Mouse (Mus musculus) kidney, postnatal 36 days (tissue): ENCODE measurements around the gene Lrfn1.
A peak's percentile ranks its signal among the peaks of the same experiment; 100 is the strongest.
"Not testable (repeated sequence)": the region's sequence is repeated elsewhere in the genome, so short reads cannot be mapped to it uniquely, and the experiment has no call there.

ENCODE experiments used
- DNase-seq, 2 experiments: peaks; one replicate each; pipeline ENCODE4 v3.0.0; 2021 to 2022; ENCODE audit warnings: mixed read lengths in 2 of 2

Gene Lrfn1

DNA sequence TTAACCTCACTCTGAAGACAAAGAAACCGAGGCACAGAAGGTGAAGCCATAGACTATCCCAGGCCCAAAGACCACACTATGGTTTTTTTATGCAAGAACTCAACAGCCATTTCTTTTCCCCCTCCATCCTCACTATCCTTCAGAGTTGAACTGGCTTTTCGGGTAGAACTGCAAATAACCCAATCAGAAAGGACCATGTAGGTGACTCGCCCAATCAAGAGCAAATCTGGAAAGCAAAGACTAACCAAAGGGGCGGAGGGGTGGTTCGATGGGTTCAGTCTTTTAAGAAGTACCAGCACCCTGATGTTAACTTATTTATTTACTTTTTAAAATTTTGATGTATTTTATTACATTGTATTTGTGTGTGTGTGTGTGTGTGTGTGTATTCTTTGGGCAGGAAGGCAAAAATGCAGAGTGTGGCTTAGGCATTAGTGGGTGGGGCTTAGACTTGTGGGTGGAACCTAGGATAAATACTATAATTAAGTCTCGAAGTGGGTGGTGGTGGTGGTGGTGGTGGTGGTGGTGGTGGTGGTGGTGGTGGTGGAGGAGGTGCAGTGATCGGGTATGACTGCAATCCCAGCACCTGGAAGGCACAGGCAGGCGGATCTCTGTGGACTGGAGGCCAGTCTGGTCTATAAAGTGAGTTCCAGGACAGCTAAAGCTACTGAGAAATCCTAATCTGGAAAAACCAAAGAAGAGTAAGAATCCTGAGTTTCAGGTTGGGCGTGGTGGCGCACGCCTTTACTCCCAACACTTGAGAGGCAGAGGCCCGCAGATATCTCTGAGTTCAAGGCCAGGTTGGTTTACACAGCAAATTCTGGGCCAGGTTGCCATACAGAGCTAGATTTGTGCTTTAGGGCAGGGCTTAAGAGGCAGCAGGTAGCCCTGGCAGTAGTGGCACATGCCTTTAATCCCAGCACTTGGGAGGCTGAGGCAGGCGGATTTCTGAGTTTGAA, 3.6 kb upstream of the Lrfn1 start:
- DNase-seq = no peak

DNA sequence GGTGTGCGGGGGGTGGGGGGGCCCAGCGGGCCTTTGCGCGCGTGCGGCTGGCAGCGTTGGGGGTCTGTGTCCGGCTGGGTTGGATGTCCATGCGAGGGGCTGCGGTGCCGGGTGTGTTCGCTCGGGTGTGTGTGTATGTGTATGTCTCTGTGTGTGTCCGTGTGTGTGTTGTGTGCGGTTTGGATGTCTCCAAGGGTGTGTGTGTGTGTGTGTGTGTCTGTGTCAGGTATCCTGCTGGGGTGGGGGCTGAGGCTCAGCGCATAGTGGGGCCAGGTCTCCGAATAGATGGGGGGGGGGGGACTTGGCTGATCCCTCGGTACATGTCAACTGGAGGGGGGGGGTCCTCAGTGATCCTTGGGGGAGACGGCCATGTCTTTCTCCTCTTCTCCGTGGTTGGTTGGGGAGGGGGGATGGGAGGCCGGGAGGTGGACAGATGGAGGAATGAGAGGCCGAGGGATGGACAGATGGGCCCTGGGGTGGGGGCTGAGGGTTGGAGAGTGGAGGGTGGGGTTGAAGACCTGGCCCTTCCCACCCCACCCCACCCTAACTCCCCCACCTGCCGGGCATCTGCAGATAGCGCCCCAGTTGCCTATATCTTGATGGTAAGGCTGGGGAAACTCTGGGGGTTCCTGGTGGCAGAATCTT, 703 bp downstream of the Lrfn1 start:
- no peak for DNase-seq

DNA sequence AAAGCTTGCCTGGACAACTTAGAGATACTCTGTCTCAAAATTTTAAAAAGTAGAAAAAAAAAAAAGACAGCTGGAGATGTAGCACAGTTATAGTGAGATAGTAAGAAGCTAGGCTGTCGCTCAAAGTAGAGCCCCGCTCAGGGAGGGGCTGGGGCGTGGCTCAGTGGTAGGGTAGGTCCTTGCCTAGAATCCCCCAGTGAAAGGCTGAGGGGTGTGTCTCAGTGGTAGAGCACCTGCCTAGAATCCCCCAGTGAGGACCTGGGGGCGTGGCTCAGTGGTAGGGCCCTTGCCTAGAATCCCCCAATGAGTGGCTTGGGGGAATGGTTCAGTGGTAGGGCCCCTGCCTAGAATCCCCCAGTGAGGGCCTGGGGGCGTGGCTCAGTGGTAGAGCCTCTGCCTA, 8.6 kb downstream of the Lrfn1 start:
- DNase-seq = no peak

DNA sequence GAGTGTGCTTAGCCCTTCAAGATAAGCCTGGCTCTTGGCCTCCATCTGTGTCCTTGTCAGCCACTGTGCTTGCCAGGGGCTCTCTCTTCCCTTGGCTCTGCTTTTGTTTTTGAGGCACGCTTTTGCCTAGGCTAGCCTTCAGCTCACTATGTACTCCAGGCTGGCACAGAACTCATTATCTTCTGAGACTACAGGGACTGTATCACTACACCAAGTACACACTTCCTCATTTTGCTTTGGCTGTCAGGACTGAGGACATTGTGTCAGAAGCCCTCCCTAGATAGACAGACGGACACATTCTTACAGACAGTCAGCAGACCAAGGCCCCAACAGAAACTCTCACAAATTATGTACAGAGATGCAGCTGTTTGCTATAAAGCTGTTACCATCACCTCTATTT, 11.0 kb downstream of the Lrfn1 start:
- no peak for DNase-seq

DNA sequence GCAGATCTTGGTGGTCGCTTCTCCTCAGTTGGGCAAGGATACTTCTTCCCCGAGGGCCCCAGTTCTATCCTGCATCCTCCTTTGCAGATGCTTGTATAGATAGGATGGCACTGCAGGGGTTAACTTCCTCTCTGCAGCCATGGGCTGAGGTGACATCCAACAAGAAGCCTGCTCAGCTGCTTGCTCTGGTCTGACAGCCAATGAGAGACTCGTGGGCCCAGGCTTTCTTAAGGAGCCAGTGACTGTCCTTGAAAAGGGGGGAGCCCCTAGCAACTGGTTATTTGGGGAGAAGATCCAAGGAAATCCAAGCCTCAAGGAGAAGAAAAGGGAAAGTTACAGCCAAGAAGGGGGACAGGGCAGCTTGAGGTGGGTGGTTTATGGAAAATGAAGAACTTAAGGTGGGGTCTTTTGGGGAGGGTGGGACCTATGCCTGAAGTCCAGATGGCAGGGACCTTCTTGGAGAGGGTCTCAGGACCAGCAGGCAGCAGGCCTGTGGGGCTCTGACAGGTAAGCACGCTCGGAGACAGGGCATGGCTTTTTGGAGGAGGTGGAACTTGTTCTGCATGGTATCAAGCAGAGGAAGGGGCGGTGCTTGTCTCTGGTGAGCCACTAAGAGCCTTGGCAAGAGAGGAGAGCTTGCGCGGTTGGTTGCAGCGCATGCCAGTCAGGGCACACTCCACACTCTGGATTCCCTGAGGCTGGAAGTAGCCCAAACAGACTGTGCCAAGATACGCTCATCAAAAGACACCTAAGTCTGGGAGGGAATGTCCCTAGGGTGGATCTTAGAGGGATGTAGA, 12.8 kb downstream of the Lrfn1 start:
- peak; percentile 77 to 80 for DNase-seq

DNA sequence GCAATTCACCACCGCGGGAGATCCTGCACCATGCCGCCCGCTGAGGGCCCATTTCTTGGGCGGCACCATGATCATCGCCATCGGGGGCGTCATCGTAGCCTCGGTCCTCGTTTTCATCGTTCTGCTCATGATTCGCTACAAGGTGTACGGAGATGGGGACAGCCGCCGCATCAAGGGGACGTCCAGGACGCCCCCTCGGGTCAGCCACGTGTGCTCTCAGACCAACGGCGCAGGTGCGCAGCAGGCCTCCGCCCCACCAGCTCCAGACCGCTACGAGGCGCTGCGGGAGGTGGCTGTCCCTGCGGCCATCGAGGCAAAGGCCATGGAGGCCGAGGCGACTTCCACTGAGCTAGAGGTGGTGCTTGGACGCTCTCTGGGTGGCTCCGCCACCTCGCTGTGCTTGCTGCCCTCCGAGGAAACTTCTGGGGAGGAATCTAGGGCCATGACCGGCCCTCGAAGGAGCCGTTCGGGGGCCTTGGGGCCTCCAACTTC, 15.0 kb downstream of the Lrfn1 start:
- DNase-seq = no peak

GRCm38 (mm10) chr7:28467213-28467751, 15.5 kb downstream of the Lrfn1 start:
- peak; percentile 68 to 84 for DNase-seq

GRCm38 (mm10) chr7:28476191-28476590, 24.4 kb downstream of the Lrfn1 start:
- no peak for DNase-seq

GRCm38 (mm10) chr7:28477363-28477762, 25.6 kb downstream of the Lrfn1 start:
- DNase-seq = no peak

DNA sequence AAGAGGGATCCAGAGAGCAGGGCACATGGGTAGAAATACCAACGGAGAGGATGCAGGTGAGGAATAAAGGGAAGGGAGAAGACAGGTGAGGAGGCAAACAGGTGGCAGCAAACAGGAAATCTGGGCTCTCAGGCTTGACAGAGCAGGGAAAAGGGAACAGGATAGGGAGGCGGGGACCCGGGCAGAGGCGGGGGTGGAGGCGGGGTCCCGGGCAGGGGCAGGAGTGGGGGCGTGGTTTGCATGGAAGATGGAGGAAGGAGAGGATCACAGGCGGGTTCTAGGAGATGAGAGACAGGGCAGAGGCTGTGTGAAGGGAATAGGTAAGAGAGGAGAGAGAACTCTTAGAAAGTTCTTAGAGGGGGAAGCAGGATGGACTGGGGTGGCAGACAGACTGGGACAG, 27.1 kb downstream of the Lrfn1 start:
- peak; percentile 4 to 37 for DNase-seq

GRCm38 (mm10) chr7:28482854-28483253, 31.1 kb downstream of the Lrfn1 start:
- no peak for DNase-seq

DNA sequence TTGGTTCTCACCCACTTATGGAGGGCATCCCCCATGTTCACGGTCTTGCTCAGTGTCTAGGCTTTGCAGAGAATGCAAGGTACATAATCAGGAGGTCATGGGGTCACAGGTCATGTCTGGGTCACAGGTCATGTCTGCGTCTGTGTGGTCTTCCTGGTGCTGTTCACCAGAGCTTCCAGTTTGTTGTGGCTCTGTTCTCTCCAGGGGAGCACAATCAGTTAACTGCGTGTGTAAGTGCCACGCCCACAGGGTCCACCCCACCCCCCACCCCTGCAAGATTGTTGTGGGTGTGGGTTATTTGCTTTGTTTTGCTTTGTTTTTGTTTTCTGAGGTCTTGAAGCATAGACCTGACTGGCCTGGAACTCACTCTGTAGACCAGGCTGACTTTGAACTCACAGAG, 32.4 kb downstream of the Lrfn1 start:
- DNase-seq = no peak

- DNase-seq = peak; percentile 44 to 62
Observed at GRCm38 (mm10) chr7:28488030-28488491, 36.3 kb downstream of the Lrfn1 start.

DNA sequence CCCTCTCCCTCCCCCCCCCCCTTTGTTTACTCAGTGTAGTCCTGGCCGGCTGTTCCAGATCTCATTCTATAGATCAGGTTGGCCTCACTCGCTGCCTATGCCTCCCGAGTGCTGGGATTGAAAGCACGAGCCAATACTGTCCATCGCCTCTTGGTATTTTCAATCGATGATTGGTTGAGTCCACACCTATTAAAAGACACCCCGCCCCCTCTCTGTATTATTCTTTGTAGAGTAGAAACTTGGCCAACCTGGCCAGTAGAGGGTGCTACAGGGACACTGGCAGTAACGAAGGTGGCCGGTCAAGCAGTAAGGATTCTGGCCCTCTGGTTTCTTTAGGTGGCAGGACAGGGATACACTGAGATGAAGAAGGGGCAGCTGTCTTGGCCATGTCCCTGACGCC, 38.6 kb downstream of the Lrfn1 start:
- peak; percentile 88 to 90 for DNase-seq

- DNase-seq = peak in 1 of 2 experiments; percentile 14
Observed at GRCm38 (mm10) chr7:28490903-28491302, 39.1 kb downstream of the Lrfn1 start.

- no peak for DNase-seq
Observed at GRCm38 (mm10) chr7:28492310-28492709, 40.5 kb downstream of the Lrfn1 start.

DNA sequence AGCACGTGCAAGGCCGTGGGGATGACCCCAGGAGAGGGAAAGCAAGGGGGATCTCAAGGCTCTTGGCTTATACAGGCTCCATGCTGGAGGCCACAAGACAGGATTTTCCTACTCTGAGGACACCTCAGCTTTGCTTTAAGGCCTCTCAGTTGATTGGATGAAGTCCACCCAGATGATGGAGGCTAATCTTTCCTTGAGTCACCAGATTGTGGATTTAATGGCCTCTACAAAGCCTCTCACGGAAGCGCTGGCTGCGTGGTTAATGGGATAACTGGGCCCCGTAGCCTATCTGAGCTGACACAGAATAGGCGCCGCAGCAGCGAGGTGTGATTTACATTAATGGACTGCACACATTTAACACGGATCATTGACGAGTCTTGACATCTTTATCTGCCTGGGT, 43.6 kb downstream of the Lrfn1 start:
- no peak for DNase-seq

DNA sequence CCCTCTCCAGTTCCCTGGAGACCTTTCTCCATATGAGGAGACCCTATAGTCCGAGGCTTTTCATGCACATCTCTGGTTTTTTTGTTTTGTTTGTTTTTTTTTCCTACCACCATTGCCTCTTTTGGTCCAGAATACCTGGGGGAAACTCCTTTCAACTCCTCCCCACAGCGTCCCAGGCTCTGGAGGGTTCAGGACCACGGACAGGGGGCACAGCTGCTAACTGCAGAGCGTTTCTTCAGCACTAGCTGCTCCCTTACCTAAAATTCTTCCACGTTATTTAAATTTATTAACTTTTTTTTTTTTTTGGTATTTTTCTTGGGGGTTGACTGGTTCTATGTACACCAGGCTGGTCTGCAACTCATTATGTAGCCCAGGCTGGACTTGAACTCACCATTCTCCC, 53.8 kb downstream of the Lrfn1 start:
- peak in 1 of 2 experiments; percentile 50 for DNase-seq

- not testable (repeated sequence) for DNase-seq
Observed at GRCm38 (mm10) chr7:28509121-28509520, 57.3 kb downstream of the Lrfn1 start.

GRCm38 (mm10) chr7:28510405-28510974, 58.7 kb downstream of the Lrfn1 start, which contains the start of gene Ifnl2:
Gene Ifnl2 (minus strand): TSS chr7:28510455.
- not testable (repeated sequence) for DNase-seq

DNA sequence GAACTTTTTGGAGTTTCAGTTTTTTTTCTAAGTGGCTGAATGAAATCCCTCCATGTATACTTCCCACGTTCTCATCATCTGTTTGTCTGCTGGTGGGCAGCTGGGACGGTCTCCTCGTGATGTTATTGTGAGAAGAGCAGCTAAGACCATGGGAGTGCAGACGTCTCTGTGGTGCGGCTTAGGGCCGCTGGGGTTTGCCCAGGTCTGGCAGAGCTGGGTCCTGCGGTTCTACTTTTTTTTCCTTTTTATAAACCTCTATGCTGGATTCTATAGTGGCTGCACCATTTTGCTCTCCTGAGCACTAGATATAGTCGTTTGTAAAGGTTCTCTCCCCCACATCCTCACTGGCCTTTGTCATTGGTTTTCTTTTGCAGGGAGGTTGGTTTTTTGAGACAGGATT, 59.7 kb downstream of the Lrfn1 start:
- DNase-seq = no peak
